ENCODE assay signal across 13 mouse cellular contexts in the genomic region with DNA sequence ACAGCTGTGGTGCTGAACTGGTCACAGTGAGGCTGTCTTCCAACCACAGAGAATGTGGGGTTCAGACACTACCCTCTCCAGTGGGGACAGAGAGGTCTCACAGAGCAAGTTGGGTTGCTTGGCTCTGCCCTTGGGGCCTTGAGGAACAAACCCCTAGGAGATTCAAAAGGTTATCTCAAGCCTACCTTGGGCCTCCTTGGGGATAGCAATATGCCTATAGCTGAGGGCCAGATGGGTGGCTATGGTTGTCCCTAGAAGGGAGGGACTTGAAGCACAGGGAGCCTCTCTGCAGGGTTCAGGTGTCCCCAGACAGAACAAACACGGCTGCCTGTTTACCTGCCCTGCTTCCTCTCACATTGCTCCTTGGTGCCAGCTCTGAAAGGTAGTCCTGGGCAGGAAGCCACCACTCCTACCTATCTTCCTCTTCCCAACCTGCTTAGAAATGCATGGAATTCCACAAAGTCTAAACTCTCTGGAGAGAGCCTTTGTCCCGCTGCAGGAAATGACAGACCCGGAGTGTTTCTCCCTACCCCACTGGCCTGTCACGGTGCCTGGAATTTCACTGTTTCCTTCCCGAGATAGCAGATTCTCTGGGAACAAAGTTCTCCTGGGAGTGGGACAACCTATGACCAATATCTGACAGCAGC. TPM values are rescaled to one million over a fixed set of nuclear protein-coding genes. Genes with fewer than 3 reads are reported as not detected.
DNase-seq lines count a peak whose midpoint lies in the region; ATAC-seq and TF ChIP-seq lines count a peak whose summit lies in the region.
"Had no signal": no experiment of that assay in that cellular context is flagged by ENCODE, and none has a peak within 500 bp of the region (broad histone marks: within the 10 kb centered on the region; RNA-seq: fewer than 3 reads in every experiment).

No protein-coding gene starts in this region.

- no peak overlapping the region for H3K9ac ChIP-seq in liver, embryonic 14.5 days (replicated peaks)
- H3K9ac ChIP-seq: embryonic facial prominence, embryonic 13.5 days had no signal

- H3K9me3 ChIP-seq in liver, embryonic 14.5 days (ENCODE audit: control insufficient read depth, low read length) = no peaks in the 10 kb centered on the region
- H3K9me3 ChIP-seq: embryonic facial prominence, embryonic 13.5 days had no signal

- H3K36me3 ChIP-seq in liver, embryonic 14.5 days (replicated peaks; ENCODE audit: control insufficient read depth, insufficient read depth, low read depth) = peaks cover 13% of the 10 kb centered on the region

- no peak for TF ChIP-seq EP300 in liver, embryonic 14.5 days (IDR thresholded peaks at IDR 0.05; ENCODE audit: low read depth)

- TF ChIP-seq CTCF in liver, embryonic 14.5 days (IDR thresholded peaks at IDR 0.05; ENCODE audit: low read depth) = no peak

- ATAC-seq in liver, embryonic 14.5 days (ENCODE audit: insufficient read depth) = no peak

- peak overlapping the region; percentile 40 for H3K27ac ChIP-seq in liver, embryonic 14.5 days
- H3K27ac ChIP-seq: embryonic facial prominence, embryonic 13.5 days had no signal

- H3K4me3 ChIP-seq in liver, embryonic 14.5 days (ENCODE audit: insufficient read depth in 1 of 2, low read depth in 2 of 2, low read length in 2 of 2) = no peak overlapping the region
- H3K4me3 ChIP-seq: embryonic facial prominence, embryonic 13.5 days had no signal

- peaks cover 27 to 31% of the 10 kb centered on the region in 2 experiments for H3K4me1 ChIP-seq in liver, embryonic 14.5 days (replicated peaks; ENCODE audit: control insufficient read depth in 2 of 2, insufficient read depth in 2 of 2, low read length in 1 of 2)

- no peak overlapping the region for H3K4me2 ChIP-seq in liver, embryonic 14.5 days (ENCODE audit: low read depth)
- H3K4me2 ChIP-seq: embryonic facial prominence, embryonic 13.5 days had no signal

- H3K27me3 ChIP-seq in liver, embryonic 14.5 days (ENCODE audit: control insufficient read depth, insufficient read depth, low read length) = no peaks in the 10 kb centered on the region
- H3K27me3 ChIP-seq: embryonic facial prominence, embryonic 13.5 days had no signal

- 78% methylated on average over 5 of the region's 5 CpGs for WGBS in liver, embryonic 14.5 days (ENCODE audit: insufficient replicate concordance)

- DNase-seq in ZHBTc4 (ENCODE audit: low read depth, low spot score) = peak; percentile 39
- peak; percentile 81 for DNase-seq in heart, adult 8-10 months (ENCODE audit: low spot score)
- DNase-seq in kidney, adult 18-20 months = peak; percentile 35
- no peak for DNase-seq in liver, embryonic 14.5 days (ENCODE audit: low read depth in 3 of 3, low spot score in 3 of 3)
- no peak for DNase-seq in embryo, embryonic 11 days
- DNase-seq in thymus, postnatal 4 days = no peak
- no peak for DNase-seq in cerebellum, adult 9-10 months
- no peak for DNase-seq in cerebellum, postnatal 36 days
- DNase-seq: thymus, postnatal 25 days had no signal

RNA-seq across cellular contexts. Expression of gene Gm11037, which starts 6.7 kb away (rescaled TPM):
- total RNA-seq in heart, adult 8-10 months (2022) = not detected
- polyA plus RNA-seq in liver, embryonic 14.5 days (2012; rRNA removed) = not detected in 2 replicates
- polyA plus RNA-seq in liver, embryonic 14.5 days (2014; fragmentation: Nextera tagmentation; extraction: Ambion mirVana) = not detected in 2 replicates
- total RNA-seq: ES-E14; gastrocnemius, postnatal 4 days; left cerebral cortex, postnatal 10 days had no signal
- polyA plus RNA-seq: embryonic facial prominence, embryonic 13.5 days had no signal

RNA-seq across cellular contexts. Expression of gene Hspa12b, which starts 12.9 kb away (rescaled TPM):
- 10 to 100 TPM; 21.5 to 33.7 (median 31.0) TPM for total RNA-seq in heart, adult 8-10 months (2022)
- polyA plus RNA-seq in liver, embryonic 14.5 days (2012; rRNA removed) = 1.6 and 2.1 TPM in 2 replicates
- 0.71 and 0.76 TPM in 2 replicates for polyA plus RNA-seq in liver, embryonic 14.5 days (2014; fragmentation: Nextera tagmentation; extraction: Ambion mirVana)

RNA-seq across cellular contexts. Expression of gene 1700037H04Rik, which starts 19.9 kb away (rescaled TPM):
- total RNA-seq in heart, adult 8-10 months (2022) = 10 to 100 TPM in 3 of 4 experiments, 1 to 10 TPM in 1; 9.7 to 12.1 (median 10.5) TPM
- 105 and 125 TPM in 2 replicates for polyA plus RNA-seq in liver, embryonic 14.5 days (2012; rRNA removed)
- 129 and 153 TPM in 2 replicates for polyA plus RNA-seq in liver, embryonic 14.5 days (2014; fragmentation: Nextera tagmentation; extraction: Ambion mirVana)

RNA-seq across cellular contexts. Expression of gene Cenpb, which starts 39.9 kb away (rescaled TPM):
- 10 to 100 TPM; 89.5 to 93.4 (median 90.3) TPM for total RNA-seq in heart, adult 8-10 months (2022)
- 11.0 and 12.4 TPM in 2 replicates for polyA plus RNA-seq in liver, embryonic 14.5 days (2012; rRNA removed)
- polyA plus RNA-seq in liver, embryonic 14.5 days (2014; fragmentation: Nextera tagmentation; extraction: Ambion mirVana) = 2.7 and 3.0 TPM in 2 replicates

RNA-seq across cellular contexts. Expression of gene Cdc25b, which starts 46.7 kb away (rescaled TPM):
- total RNA-seq in heart, adult 8-10 months (2022) = 1 to 10 TPM; 4.3 to 4.9 (median 4.5) TPM
- 156 and 166 TPM in 2 replicates for polyA plus RNA-seq in liver, embryonic 14.5 days (2012; rRNA removed)
- polyA plus RNA-seq in liver, embryonic 14.5 days (2014; fragmentation: Nextera tagmentation; extraction: Ambion mirVana) = 184 and 209 TPM in 2 replicates

Comparison
In these comparisons a context has a peak if more than half of its experiments do, and no peak if none do; other contexts are left out.
1. DNase-seq: peak in ZHBTc4 (single experiment), heart, adult 8-10 months (single experiment) and kidney, adult 18-20 months (single experiment); none in liver, embryonic 14.5 days (0 of 3), embryo, embryonic 11 days (single experiment), thymus, postnatal 4 days (single experiment), cerebellum, adult 9-10 months (single experiment) and cerebellum, postnatal 36 days (0 of 2).